Mouse (Mus musculus) right cerebral cortex, postnatal 4 days (tissue): ENCODE data around the gene Slc8a2.

Experiments
- DNase-seq: peaks from one replicate; pipeline ENCODE4 v3.0.0-alpha.2; 2022

Gene Slc8a2

GRCm38 (mm10) chr7:16125829-16126228 lies 3.8 kb upstream of the Slc8a2 start:
- no peak for DNase-seq

- DNase-seq: peak; percentile 56
These were observed 1.3 kb upstream of the Slc8a2 start for GRCm38 (mm10) chr7:16128344-16128743.

GRCm38 (mm10) chr7:16128899-16129298 lies 727 bp upstream of the Slc8a2 start:
- DNase-seq: no peak

GRCm38 (mm10) chr7:16129846-16130691 lies 443 bp downstream of the Slc8a2 start:
- peak; percentile 87 for DNase-seq

GRCm38 (mm10) chr7:16130956-16131634 lies 1.5 kb downstream of the Slc8a2 start:
- DNase-seq: no peak

- no peak for DNase-seq
These were observed 2.5 kb downstream of the Slc8a2 start for GRCm38 (mm10) chr7:16132161-16132581.

- no peak for DNase-seq
These were observed 3.3 kb downstream of the Slc8a2 start for GRCm38 (mm10) chr7:16132926-16133325.

GRCm38 (mm10) chr7:16133691-16134090 lies 4.1 kb downstream of the Slc8a2 start:
- no peak for DNase-seq

GRCm38 (mm10) chr7:16134951-16135392 lies 5.3 kb downstream of the Slc8a2 start:
- DNase-seq: no peak

- DNase-seq: peak; percentile 55
These were observed 17.1 kb downstream of the Slc8a2 start for GRCm38 (mm10) chr7:16146489-16147410.

GRCm38 (mm10) chr7:16147643-16148042 lies 18.0 kb downstream of the Slc8a2 start:
- peak; percentile 59 for DNase-seq

GRCm38 (mm10) chr7:16149241-16149640 lies 19.6 kb downstream of the Slc8a2 start:
- DNase-seq: no peak

GRCm38 (mm10) chr7:16150191-16151145 lies 20.8 kb downstream of the Slc8a2 start:
- no peak for DNase-seq

- DNase-seq: peak; percentile 67
These were observed 23.9 kb downstream of the Slc8a2 start for GRCm38 (mm10) chr7:16153522-16153921.

GRCm38 (mm10) chr7:16155132-16155872 lies 25.7 kb downstream of the Slc8a2 start:
- DNase-seq: peak; percentile 59

- no peak for DNase-seq
These were observed 26.6 kb downstream of the Slc8a2 start for GRCm38 (mm10) chr7:16156105-16156714.

- no peak for DNase-seq
These were observed 29.1 kb downstream of the Slc8a2 start for GRCm38 (mm10) chr7:16158735-16159134.

GRCm38 (mm10) chr7:16160702-16161101 lies 31.1 kb downstream of the Slc8a2 start:
- no peak for DNase-seq

- DNase-seq: no peak
These were observed 31.7 kb downstream of the Slc8a2 start for GRCm38 (mm10) chr7:16161302-16161701.

GRCm38 (mm10) chr7:16162036-16162435 lies 32.4 kb downstream of the Slc8a2 start:
- DNase-seq: no peak
